Mouse (Mus musculus) midbrain, embryonic 10.5 days (tissue): Measurements from ENCODE around the gene Dip2a. TPM values are rescaled to one million over a fixed set of nuclear protein-coding genes. Genes with fewer than 3 reads are reported as not detected.

Experiments used
- DNase-seq: peaks from one replicate; pipeline ENCODE4 v3.0.0-alpha.2; 2017; ENCODE audit warnings: low spot score
- H3K27ac ChIP-seq: fragments of 300-500 bp; sonication (generic); replicated peaks from 2 replicates; pipeline ENCODE4 v1.5.1; 2016; ENCODE audit warnings: mild to moderate bottlenecking
- H3K27me3 ChIP-seq: fragments of 300-500 bp; sonication (generic); 2 replicates; pipeline ENCODE4 v1.6.1; 2016; ENCODE audit warnings: low read depth, mild to moderate bottlenecking; ENCODE audit not compliant: poor library complexity, severe bottlenecking
- H3K36me3 ChIP-seq: fragments of 300-500 bp; sonication (generic); 2 replicates; pipeline ENCODE4 v1.6.1; 2016; ENCODE audit warnings: mild to moderate bottlenecking, moderate library complexity
- H3K4me1 ChIP-seq: fragments of 300-500 bp; sonication (generic); 2 replicates; pipeline ENCODE4 v1.6.1; 2016
- H3K4me3 ChIP-seq: fragments of 300-500 bp; sonication (generic); 2 replicates; pipeline ENCODE4 v1.5.1; 2016; ENCODE audit warnings: mild to moderate bottlenecking, moderate library complexity
- H3K9me3 ChIP-seq: fragments of 300-500 bp; sonication (generic); replicated peaks from 2 replicates; pipeline ENCODE4 v1.6.1; 2016; ENCODE audit warnings: mild to moderate bottlenecking
- WGBS: fragments of 180-500 bp; shearing (Covaris S2); methylation state at CpG from one replicate; pipeline ENCODE4 v1.1.7; 2016; 5-methylcytosine and 5-hydroxymethylcytosine counted together
- polyA plus RNA-seq: library from polyadenylated mRNA; unstranded; fragments of >200 nt; fragmentation: Nextera tagmentation; extraction: Ambion mirVana; gene quantifications from 2 replicates; pipeline ENCODE4 v1.2.1, GENCODE M21; 2016

Dip2a gene
- 5.6 and 6.4 TPM in 2 replicates for polyA plus RNA-seq

- H3K4me1 ChIP-seq: peaks cover 25% of the 10 kb centered on the region
- peaks cover 6% of the 10 kb centered on the region; the same call in 1 of the 2 replicates for H3K27me3 ChIP-seq
- peak within 1 kb of the TSS; percentile 85 for H3K4me3 ChIP-seq
- DNase-seq: peak; percentile 91
- H3K36me3 ChIP-seq: peaks cover 11% of the 10 kb centered on the region
- under 1% methylated on average over 87 of the region's 94 CpGs for WGBS
- peak within 1 kb of the TSS; percentile 94 for H3K27ac ChIP-seq
- H3K9me3 ChIP-seq: no peaks in the 10 kb centered on the region
Measured at GRCm38 (mm10) chr10:76344711-76345539, at the start of gene Dip2a. TSS of gene Dip2a (minus strand) at chr10:76345291.

- 96% methylated on average over 12 of the region's 12 CpGs for WGBS
- no peaks in the 10 kb centered on the region for H3K9me3 ChIP-seq
Measured at GRCm38 (mm10) chr10:76392596-76392995, 47.5 kb upstream of the Dip2a start.

GRCm38 (mm10) chr10:76391786-76392185 lies 46.7 kb upstream of the Dip2a start:
- Histone ChIP-seq H3K27ac (no peak overlapping the region), H3K27me3 (no peaks in the 10 kb centered on the region), H3K4me1 (no peaks in the 10 kb centered on the region), H3K9me3 (no peaks in the 10 kb centered on the region), H3K4me3 (no peak overlapping the region), H3K36me3 (peaks cover 89% of the 10 kb centered on the region)
- peak; percentile 26 for DNase-seq
- 88% methylated on average over 9 of the region's 9 CpGs for WGBS

More at GRCm38 (mm10) chr10:76392596-76392995, 47.5 kb upstream of the Dip2a start:
- no peak for DNase-seq
- H3K4me1 ChIP-seq: no peaks in the 10 kb centered on the region
- no peak overlapping the region for H3K4me3 ChIP-seq
- H3K27me3 ChIP-seq: no peaks in the 10 kb centered on the region
- H3K27ac ChIP-seq: no peak overlapping the region
- H3K36me3 ChIP-seq: peaks cover 90% of the 10 kb centered on the region

GRCm38 (mm10) chr10:76391166-76391565 lies 46.1 kb upstream of the Dip2a start:
- Histone ChIP-seq H3K9me3 (no peaks in the 10 kb centered on the region), H3K27me3 (no peaks in the 10 kb centered on the region), H3K4me3 (no peak overlapping the region), H3K36me3 (peaks cover 89% of the 10 kb centered on the region), H3K4me1 (no peaks in the 10 kb centered on the region), H3K27ac (no peak overlapping the region)
- WGBS: 97% methylated on average over 9 of the region's 9 CpGs
- DNase-seq: no peak

GRCm38 (mm10) chr10:76374981-76375380 lies 29.9 kb upstream of the Dip2a start:
- H3K27me3 ChIP-seq: no peaks in the 10 kb centered on the region
- 93% methylated on average over 18 of the region's 18 CpGs for WGBS
- peaks cover 98% of the 10 kb centered on the region for H3K36me3 ChIP-seq
- no peaks in the 10 kb centered on the region for H3K4me1 ChIP-seq
- no peaks in the 10 kb centered on the region for H3K9me3 ChIP-seq
- no peak overlapping the region for H3K4me3 ChIP-seq
- no peak overlapping the region for H3K27ac ChIP-seq
- no peak for DNase-seq

- peaks cover 98% of the 10 kb centered on the region for H3K36me3 ChIP-seq
- no peaks in the 10 kb centered on the region for H3K9me3 ChIP-seq
- H3K27ac ChIP-seq: no peak overlapping the region
- DNase-seq: no peak
- H3K4me3 ChIP-seq: no peak overlapping the region
- H3K27me3 ChIP-seq: no peaks in the 10 kb centered on the region
- WGBS: 91% methylated on average over 3 of the region's 3 CpGs
- no peaks in the 10 kb centered on the region for H3K4me1 ChIP-seq
Measured at GRCm38 (mm10) chr10:76371736-76372135, 26.6 kb upstream of the Dip2a start.

GRCm38 (mm10) chr10:76368766-76369165 lies 23.7 kb upstream of the Dip2a start:
- no peak for DNase-seq
- 96% methylated on average over 13 of the region's 13 CpGs for WGBS
- Histone ChIP-seq H3K36me3 (peaks cover 99% of the 10 kb centered on the region), H3K9me3 (no peaks in the 10 kb centered on the region), H3K27me3 (no peaks in the 10 kb centered on the region), H3K4me1 (no peaks in the 10 kb centered on the region), H3K27ac (no peak overlapping the region), H3K4me3 (no peak overlapping the region)

- H3K36me3 ChIP-seq: peaks cover 69% of the 10 kb centered on the region
- no peak overlapping the region for H3K4me3 ChIP-seq
- no peak overlapping the region for H3K27ac ChIP-seq
Measured at GRCm38 (mm10) chr10:76363233-76363632, 18.1 kb upstream of the Dip2a start.

GRCm38 (mm10) chr10:76358468-76358867 lies 13.4 kb upstream of the Dip2a start:
- Histone ChIP-seq H3K4me1 (no peaks in the 10 kb centered on the region), H3K36me3 (peaks cover 68% of the 10 kb centered on the region), H3K27me3 (no peaks in the 10 kb centered on the region), H3K27ac (no peak overlapping the region), H3K4me3 (no peak overlapping the region), H3K9me3 (no peaks in the 10 kb centered on the region)
- WGBS: 89% methylated on average over 5 of the region's 5 CpGs
- no peak for DNase-seq

More at GRCm38 (mm10) chr10:76363233-76363632, 18.1 kb upstream of the Dip2a start:
- 86% methylated on average over 3 of the region's 3 CpGs for WGBS
- DNase-seq: no peak
- H3K4me1 ChIP-seq: no peaks in the 10 kb centered on the region
- no peaks in the 10 kb centered on the region for H3K27me3 ChIP-seq
- no peaks in the 10 kb centered on the region for H3K9me3 ChIP-seq

GRCm38 (mm10) chr10:76357286-76357875 lies 12.3 kb upstream of the Dip2a start:
- peaks cover 73% of the 10 kb centered on the region for H3K36me3 ChIP-seq
- DNase-seq: no peak
- H3K27ac ChIP-seq: no peak overlapping the region
- H3K4me3 ChIP-seq: no peak overlapping the region
- 92% methylated on average over 8 of the region's 8 CpGs for WGBS
- H3K27me3 ChIP-seq: no peaks in the 10 kb centered on the region
- no peaks in the 10 kb centered on the region for H3K9me3 ChIP-seq
- no peaks in the 10 kb centered on the region for H3K4me1 ChIP-seq

GRCm38 (mm10) chr10:76354974-76355373 lies 9.9 kb upstream of the Dip2a start:
- no peak for DNase-seq
- H3K27ac ChIP-seq: no peak overlapping the region
- H3K27me3 ChIP-seq: no peaks in the 10 kb centered on the region
- H3K36me3 ChIP-seq: peaks cover 93% of the 10 kb centered on the region
- WGBS: 92% methylated on average over 12 of the region's 12 CpGs
- no peaks in the 10 kb centered on the region for H3K4me1 ChIP-seq
- no peaks in the 10 kb centered on the region for H3K9me3 ChIP-seq
- no peak overlapping the region for H3K4me3 ChIP-seq

- H3K36me3 ChIP-seq: peaks cover 95% of the 10 kb centered on the region
- H3K27ac ChIP-seq: no peak overlapping the region
- no peak overlapping the region for H3K4me3 ChIP-seq
- WGBS: 94% methylated on average over 12 of the region's 12 CpGs
- no peaks in the 10 kb centered on the region for H3K9me3 ChIP-seq
- H3K27me3 ChIP-seq: no peaks in the 10 kb centered on the region
- H3K4me1 ChIP-seq: no peaks in the 10 kb centered on the region
- DNase-seq: no peak
Measured at GRCm38 (mm10) chr10:76353986-76354385, 8.9 kb upstream of the Dip2a start.

- WGBS: 87% methylated on average over 7 of the region's 7 CpGs
- H3K27me3 ChIP-seq: no peaks in the 10 kb centered on the region
- H3K36me3 ChIP-seq: peaks cover 80% of the 10 kb centered on the region
- H3K4me3 ChIP-seq: no peak overlapping the region
- H3K9me3 ChIP-seq: no peaks in the 10 kb centered on the region
- no peak overlapping the region for H3K27ac ChIP-seq
- DNase-seq: no peak
- no peaks in the 10 kb centered on the region for H3K4me1 ChIP-seq
Measured at GRCm38 (mm10) chr10:76351953-76352352, 6.9 kb upstream of the Dip2a start.
